Mouse (Mus musculus) embryo, embryonic 11 days (tissue): ENCODE data around the gene St6galnac3.

Experiments used
- DNase-seq: peaks from one replicate; pipeline ENCODE4 v3.0.0-alpha.2; 2015

Gene St6galnac3

GRCm38 (mm10) chr3:153580136-153580535 is 144.8 kb downstream of the St6galnac3 start:
- no peak for DNase-seq

DNA sequence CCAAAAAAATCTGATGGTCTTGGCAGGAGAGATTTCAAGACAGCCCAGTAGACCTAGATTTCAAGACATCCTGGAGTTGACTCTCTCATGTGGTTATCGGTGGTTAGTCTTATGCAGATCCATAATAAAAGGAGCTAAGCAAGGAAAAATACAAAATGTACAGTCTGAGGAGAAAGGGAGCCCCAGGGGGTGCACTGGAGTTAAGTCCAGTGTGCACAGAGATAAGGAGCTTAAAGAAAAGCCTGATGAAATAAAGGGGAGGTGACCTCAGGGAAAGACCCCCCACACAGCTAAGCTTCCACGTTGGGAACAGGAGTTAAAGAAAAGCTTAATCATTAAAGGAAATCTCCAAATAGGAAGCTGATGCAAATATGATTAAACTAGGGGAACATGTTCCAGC is 147.7 kb downstream of the St6galnac3 start:
- DNase-seq, result no peak

- no peak for DNase-seq
These were observed 153.8 kb downstream of the St6galnac3 start for GRCm38 (mm10) chr3:153571152-153571551.

- no peak for DNase-seq
These were observed 156.2 kb downstream of the St6galnac3 start for GRCm38 (mm10) chr3:153568815-153569214.

GRCm38 (mm10) chr3:153567913-153568312 is 157.1 kb downstream of the St6galnac3 start:
- no peak for DNase-seq

DNA sequence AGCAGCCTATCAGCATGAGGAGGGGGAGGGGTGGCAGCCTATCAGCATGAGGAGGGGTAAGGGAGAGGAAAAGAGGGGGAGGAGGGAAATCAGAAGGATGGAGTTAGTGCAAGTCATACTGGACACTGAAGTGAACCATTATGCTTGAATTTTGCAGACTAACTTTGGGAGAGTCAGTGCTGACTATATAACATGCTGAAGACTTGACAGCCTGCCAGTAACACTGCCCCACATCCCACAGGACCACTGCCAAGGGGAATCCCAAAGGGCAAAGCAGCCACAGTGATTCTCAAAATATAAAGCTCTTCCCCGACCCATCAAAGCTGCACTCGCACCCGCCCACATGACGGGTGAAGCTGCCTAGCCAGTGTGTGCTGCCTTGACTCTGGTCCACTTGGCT is 157.5 kb downstream of the St6galnac3 start:
- DNase-seq, result no peak

- DNase-seq, result no peak
These were observed 158.9 kb downstream of the St6galnac3 start for GRCm38 (mm10) chr3:153566100-153566499.

DNA sequence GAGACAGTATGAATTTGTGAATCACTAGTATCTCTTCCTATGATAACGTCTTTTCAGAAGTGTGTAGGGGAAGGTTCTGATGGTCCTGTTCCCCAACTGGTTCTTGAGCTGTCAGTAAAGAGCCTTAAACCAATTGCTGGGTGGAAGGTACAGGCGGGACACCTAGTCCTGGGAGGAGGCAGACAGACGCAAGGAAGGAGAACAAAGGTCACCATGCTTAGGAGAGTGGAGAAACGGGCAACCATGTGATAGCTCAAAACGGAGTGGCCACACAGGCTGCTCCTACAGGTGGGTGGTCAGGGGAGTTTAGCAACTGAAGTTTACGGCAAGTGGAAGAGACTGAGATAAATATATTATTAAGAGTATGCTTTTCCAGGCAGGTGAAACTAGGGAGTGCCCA is 164.1 kb downstream of the St6galnac3 start:
- no peak for DNase-seq

GRCm38 (mm10) chr3:153559586-153559985 is 165.4 kb downstream of the St6galnac3 start:
- DNase-seq, result no peak

GRCm38 (mm10) chr3:153556621-153557020 is 168.4 kb downstream of the St6galnac3 start:
- no peak for DNase-seq

GRCm38 (mm10) chr3:153553712-153554111 is 171.3 kb downstream of the St6galnac3 start:
- no peak for DNase-seq

- no peak for DNase-seq
These were observed 171.7 kb downstream of the St6galnac3 start for GRCm38 (mm10) chr3:153553226-153553625.

DNA sequence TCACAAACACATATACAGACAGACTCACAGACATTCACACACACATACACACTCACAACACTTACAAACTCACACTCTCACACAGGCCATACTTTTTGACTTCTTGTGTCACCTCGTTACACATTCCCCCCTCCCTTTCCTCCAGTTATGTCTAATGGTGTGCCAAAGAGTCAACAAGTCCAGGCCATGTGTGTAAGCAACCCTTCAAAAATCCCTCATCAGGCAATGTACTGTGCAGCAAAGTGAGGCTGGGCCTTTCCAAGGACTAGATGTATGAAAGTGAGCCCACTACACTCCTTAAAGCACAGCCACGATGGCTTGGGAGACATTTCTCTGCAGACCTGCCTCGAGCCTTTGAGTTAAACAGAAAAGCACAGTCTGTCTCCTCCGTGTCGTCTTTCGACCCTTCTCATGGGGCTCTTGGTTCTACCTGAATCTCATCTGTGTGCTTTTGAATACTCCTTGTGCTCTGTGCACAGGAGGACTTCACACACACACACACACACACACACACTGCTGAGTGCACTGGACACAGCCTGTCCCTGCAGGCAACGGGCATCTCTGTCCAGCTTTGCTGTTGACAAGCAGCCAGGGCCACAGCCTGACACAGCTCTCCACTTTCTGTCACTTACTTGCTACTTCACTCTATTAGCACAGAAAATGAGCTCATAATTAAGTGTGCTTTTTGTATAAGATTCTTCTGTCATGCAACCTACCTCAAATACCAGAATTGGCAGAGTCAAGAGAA is 177.9 kb downstream of the St6galnac3 start:
- no peak for DNase-seq

- DNase-seq, result no peak
These were observed 185.1 kb downstream of the St6galnac3 start for GRCm38 (mm10) chr3:153539851-153540250.

GRCm38 (mm10) chr3:153538396-153538795 is 186.6 kb downstream of the St6galnac3 start:
- DNase-seq, result no peak

- DNase-seq, result no peak
These were observed 187.5 kb downstream of the St6galnac3 start for GRCm38 (mm10) chr3:153537435-153537834.

DNA sequence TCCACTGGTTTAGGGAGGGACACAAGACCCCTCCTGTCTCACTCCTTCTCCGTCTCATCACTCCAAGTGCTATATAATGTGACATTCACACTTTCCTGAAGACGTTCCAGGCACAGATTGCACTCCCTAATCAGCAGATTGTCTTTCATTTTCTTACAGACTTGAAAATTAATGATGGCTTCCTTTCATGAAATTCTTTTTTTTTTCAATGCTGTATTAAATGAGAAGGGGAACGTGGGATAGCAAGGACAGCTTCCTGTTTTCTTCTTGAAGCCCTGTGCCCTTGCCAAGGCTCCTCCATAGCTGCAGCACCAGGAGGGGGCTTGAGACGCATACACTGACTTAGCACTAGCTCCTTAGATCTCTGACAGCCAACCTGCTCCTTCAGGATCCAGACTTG is 188.7 kb downstream of the St6galnac3 start:
- DNase-seq, result no peak

DNA sequence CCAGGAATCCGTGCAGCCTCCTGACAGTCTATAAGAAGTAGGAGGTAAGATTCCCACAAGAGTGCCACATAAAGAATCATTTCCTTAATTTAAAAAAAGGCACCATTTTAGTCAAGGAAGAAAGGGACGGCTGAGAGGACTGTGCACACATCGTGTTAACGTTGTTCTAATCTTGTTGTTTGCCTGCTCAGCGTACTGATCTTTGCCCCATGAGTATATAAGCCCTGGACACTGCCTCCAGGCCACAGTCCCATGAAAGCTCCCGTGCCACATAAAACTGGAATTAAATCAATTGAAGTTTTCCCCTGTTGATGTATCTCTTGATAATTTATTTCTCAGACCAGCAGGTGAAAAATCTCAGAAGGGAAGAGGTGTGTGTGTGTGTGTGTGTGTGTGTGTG is 195.8 kb downstream of the St6galnac3 start:
- DNase-seq, result no peak

GRCm38 (mm10) chr3:153525151-153525768 is 199.7 kb downstream of the St6galnac3 start:
- no peak for DNase-seq

GRCm38 (mm10) chr3:153516848-153517247 is 208.1 kb downstream of the St6galnac3 start:
- no peak for DNase-seq

- DNase-seq, result no peak
These were observed 211.4 kb downstream of the St6galnac3 start for GRCm38 (mm10) chr3:153513501-153514060.

DNA sequence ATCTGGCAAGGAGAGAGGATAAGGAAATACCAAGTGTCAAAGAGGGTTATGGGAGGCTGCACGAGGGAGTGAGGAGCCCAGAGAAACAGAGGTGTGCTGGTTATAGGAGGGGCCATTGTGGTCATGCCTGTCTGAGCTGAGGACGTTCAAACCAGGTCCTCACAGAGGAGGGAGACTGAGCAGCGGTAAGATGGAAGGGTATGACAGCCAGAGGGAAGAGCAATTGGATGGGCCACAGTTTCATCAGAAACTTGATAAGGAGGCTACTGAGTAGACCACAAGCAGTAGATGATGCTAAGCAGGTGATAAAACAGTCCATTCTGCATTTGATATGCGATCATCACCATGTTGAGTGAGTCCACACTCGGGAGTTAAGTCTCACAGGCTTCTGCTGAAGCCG is 212.4 kb downstream of the St6galnac3 start:
- DNase-seq, result no peak

- no peak for DNase-seq
These were observed 213.8 kb downstream of the St6galnac3 start for GRCm38 (mm10) chr3:153511151-153511580.

GRCm38 (mm10) chr3:153510048-153510630 is 214.8 kb downstream of the St6galnac3 start:
- DNase-seq, result no peak
